Mouse (Mus musculus): ENCODE results near the gene Pfkfb2. TPM values are rescaled to one million over a fixed set of nuclear protein-coding genes. Genes with fewer than 3 reads are reported as not detected.
"Not testable (repeated sequence)": the region's sequence is repeated elsewhere in the genome, so short reads cannot be mapped to it uniquely, and the experiment has no call there.

Pfkfb2 gene
- polyA plus RNA-seq, 1 experiment: 22.9 TPM

DNA sequence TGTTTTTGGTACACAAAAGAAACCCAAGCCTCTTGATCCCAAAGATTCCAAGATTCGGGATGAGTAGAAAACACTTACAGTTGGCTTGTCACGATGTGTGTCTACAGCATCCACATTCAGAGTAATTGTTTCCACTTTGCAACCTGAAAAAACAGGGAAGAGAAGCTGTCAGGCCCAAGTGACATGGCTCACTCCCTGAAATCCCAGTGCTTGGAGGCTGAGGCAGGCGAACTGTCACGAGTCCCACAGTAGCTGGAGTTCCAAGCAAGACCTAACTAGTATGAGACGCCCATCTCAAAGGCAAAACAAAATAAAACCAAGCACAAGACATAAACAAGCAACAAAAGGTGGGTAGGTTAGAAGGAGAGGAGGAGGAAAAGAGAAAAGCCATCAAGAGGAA is 30.5 kb downstream of the Pfkfb2 start:
- DNase-seq (ENCODE audit: low spot score): no peak

- no peak for DNase-seq (ENCODE audit: low spot score)
Measured at GRCm38 (mm10) chr1:130683905-130684304, 45.1 kb downstream of the Pfkfb2 start.

- DNase-seq (ENCODE audit: low spot score): no peak
Measured at GRCm38 (mm10) chr1:130681656-130682413, 47.2 kb downstream of the Pfkfb2 start.

DNA sequence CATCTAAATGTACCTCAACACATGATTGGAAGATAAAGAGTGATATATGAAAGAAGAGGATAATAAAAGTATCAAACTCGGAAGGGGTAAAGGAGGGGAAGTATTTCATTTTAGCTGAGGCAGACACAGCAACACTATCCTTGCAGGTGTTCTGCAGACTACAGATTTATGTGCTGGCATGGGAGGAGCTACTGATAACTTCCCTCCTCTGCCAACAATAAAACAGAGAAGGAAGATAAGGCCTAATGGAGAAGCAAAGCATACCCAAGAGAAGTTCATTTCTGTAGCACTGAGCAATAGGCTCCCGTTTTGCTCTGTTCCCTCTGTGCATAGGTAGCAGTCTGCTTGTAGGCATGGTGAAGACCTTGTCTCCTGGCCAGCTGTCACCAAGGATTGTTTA is 48.0 kb downstream of the Pfkfb2 start:
- no peak for DNase-seq (ENCODE audit: low spot score)

DNA sequence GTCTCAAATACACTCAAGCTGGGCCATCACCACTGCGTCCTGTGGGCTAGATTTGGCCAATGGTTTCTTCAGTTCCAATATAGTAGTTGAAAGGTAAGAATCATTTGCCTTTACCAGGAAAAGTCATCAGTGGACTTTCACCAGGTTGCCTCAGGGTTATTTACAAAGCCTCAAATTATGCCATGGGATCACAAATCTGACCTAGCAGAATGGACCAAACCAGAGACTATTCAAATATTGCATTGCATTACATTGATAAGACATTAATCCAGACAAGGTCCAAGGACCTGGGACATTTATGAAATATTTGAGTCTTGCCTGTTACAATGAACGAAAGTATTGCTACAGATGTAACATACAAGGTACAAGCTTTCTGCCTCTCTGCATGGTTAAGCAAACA is 50.5 kb downstream of the Pfkfb2 start:
- no peak for DNase-seq (ENCODE audit: low spot score)

DNA sequence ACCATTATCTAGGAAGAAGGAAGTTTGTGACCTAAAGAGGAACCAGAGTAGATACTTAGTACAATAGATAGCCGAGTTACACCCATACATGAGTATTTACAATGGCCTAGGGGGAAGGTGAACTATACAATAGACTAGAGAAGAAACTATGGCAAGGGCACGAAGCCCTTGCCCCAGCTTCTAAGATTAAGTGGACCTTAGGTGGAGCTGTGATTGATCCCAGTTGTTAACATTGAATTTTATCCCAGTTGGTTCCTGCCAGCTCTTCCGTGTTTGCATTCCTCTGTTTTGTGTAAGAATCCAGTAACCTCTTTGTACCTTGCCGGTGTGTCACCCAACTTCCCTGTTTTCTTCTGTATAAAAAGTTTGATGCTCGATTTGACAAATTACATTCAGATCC is 65.5 kb downstream of the Pfkfb2 start:
- DNase-seq (ENCODE audit: low spot score): not testable (repeated sequence)

DNA sequence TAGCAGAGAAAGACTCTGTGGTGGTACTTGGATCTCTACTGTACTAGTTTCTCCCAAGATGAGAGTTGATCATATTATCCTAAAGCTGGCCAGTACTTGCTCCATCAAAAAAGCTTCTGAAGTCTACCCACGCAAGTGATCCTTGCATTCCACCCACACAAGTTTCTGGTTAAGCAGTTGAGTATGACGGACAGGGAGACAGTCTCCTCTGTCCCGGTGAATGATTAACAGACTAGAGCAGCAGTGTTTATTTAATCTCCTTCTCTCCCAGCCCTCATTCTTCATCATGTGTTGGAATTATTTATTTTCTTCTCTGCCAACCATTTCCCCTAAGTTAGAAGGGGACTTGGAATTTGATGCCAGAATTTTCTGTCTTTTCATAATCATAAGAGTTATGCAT is 67.6 kb downstream of the Pfkfb2 start, which contains the start of gene C4bp:
Gene C4bp, minus strand, starts transcription at position 179 of the 400 bp plus-strand sequence.
- no peak for DNase-seq (ENCODE audit: low spot score)

- not testable (repeated sequence) for DNase-seq (ENCODE audit: low spot score)
Measured at GRCm38 (mm10) chr1:130659641-130660040, 69.4 kb downstream of the Pfkfb2 start.

- DNase-seq (ENCODE audit: low spot score): no peak
Measured at GRCm38 (mm10) chr1:130644103-130644502, 85.0 kb downstream of the Pfkfb2 start.

GRCm38 (mm10) chr1:130640967-130641366 is 88.1 kb downstream of the Pfkfb2 start:
- no peak for DNase-seq (ENCODE audit: low spot score)

Other genes starting within 250 kb of the Pfkfb2 start
- gene Zp3r, start 99.6 kb downstream of the Pfkfb2 start, polyA plus RNA-seq (2012; rRNA removed): 0.88 and 1.3 TPM in 2 replicates
- gene C4bp, start 67.6 kb downstream of the Pfkfb2 start, polyA plus RNA-seq (2012; rRNA removed): not detected in 2 replicates
- 0.15 and 0.25 TPM in 2 replicates for gene Gm29427, start 13.5 kb downstream of the Pfkfb2 start, polyA plus RNA-seq (2012; rRNA removed)
- 3.9 and 5.0 TPM in 2 replicates for gene Yod1, start 11.9 kb downstream of the Pfkfb2 start, polyA plus RNA-seq (2012; rRNA removed)
- 32.6 and 34.6 TPM in 2 replicates for gene AA986860, start 2.7 kb upstream of the Pfkfb2 start, polyA plus RNA-seq (2012; rRNA removed)
- gene Fcamr, start 71.6 kb upstream of the Pfkfb2 start, polyA plus RNA-seq (2012; rRNA removed): 6.0 and 8.3 TPM in 2 replicates
- 5.1 and 5.5 TPM in 2 replicates for gene Pigr, start 97.4 kb upstream of the Pfkfb2 start, polyA plus RNA-seq (2012; rRNA removed)
- gene Fcmr, start 136.4 kb upstream of the Pfkfb2 start, polyA plus RNA-seq (2012; rRNA removed): 0.52 and 1.0 TPM in 2 replicates
- gene Il24, start 158.2 kb upstream of the Pfkfb2 start, polyA plus RNA-seq (2012; rRNA removed): not detected in 2 replicates
- not detected in 2 replicates for gene Il20, start 182.2 kb upstream of the Pfkfb2 start, polyA plus RNA-seq (2012; rRNA removed)
- 0.10 TPM in 1 of 2 replicates, not detected in the other for gene Il19, start 210.9 kb upstream of the Pfkfb2 start, polyA plus RNA-seq (2012; rRNA removed)

Data from urinary bladder, adult 2 months (tissue).